Mouse (Mus musculus) adrenal gland, adult 18-20 months (tissue): Measurements from ENCODE around the gene Mybpc2. TPM values are rescaled to one million over a fixed set of nuclear protein-coding genes. Genes with fewer than 3 reads are reported as not detected.

ENCODE experiments used
- DNase-seq, 2 experiments: peaks; one replicate each; pipeline ENCODE4 v3.0.0; 2021 to 2022; ENCODE audit warnings: low spot score in 2 of 2
- long read RNA-seq, 2 experiments: library from polyadenylated mRNA; stranded (forward); transcript quantifications; one replicate each; pipeline ENCODE4 v2.0.0; 2021
- total RNA-seq, 2 experiments: library from RNA; stranded (reverse); gene quantifications; 1 replicate in 1 of 2; 2 replicates in 1 of 2; pipeline ENCODE4 v1.2.3; 2021

Mybpc2 gene
- total RNA-seq, result under 1 TPM in 1 of 2 experiments, not detected in 1; 0.93 TPM
- long read RNA-seq, experiment 1, partial matches to known transcripts, result 0 of 2 reads
- long read RNA-seq, experiment 1, other reads (novel, unspliced or antisense), result 0 of 2 reads
- long read RNA-seq, experiment 2, transcript Mybpc2-201 (28 exons, 3,611 nt), result major isoform, 12 of 14 reads
- long read RNA-seq, experiment 2, partial matches to known transcripts, result 1 of 14 reads
- long read RNA-seq, experiment 2, other reads (novel, unspliced or antisense), result 1 of 14 reads

- DNase-seq, result no peak
Observed at GRCm38 (mm10) chr7:44524502-44524901, at the start of gene Mybpc2. TSS of gene Mybpc2 (minus strand) at chr7:44524656.

GRCm38 (mm10) chr7:44572956-44573484, 48.6 kb upstream of the Mybpc2 start:
- DNase-seq, result no peak

GRCm38 (mm10) chr7:44572213-44572701, 47.8 kb upstream of the Mybpc2 start, which contains the start of gene Napsa:
TSS of gene Napsa (plus strand) at chr7:44572380.
- no peak for DNase-seq

GRCm38 (mm10) chr7:44571811-44572210, 47.4 kb upstream of the Mybpc2 start:
- no peak for DNase-seq

GRCm38 (mm10) chr7:44570989-44571388, 46.5 kb upstream of the Mybpc2 start:
- no peak for DNase-seq

GRCm38 (mm10) chr7:44568803-44569202, 44.3 kb upstream of the Mybpc2 start:
- DNase-seq, result no peak

- DNase-seq, result no peak
Observed at GRCm38 (mm10) chr7:44565414-44565813, 41.0 kb upstream of the Mybpc2 start.

GRCm38 (mm10) chr7:44564486-44564885, 40.0 kb upstream of the Mybpc2 start:
- no peak for DNase-seq

- DNase-seq, result no peak
Observed at GRCm38 (mm10) chr7:44563284-44563683, 38.8 kb upstream of the Mybpc2 start.

GRCm38 (mm10) chr7:44560435-44561400, 36.3 kb upstream of the Mybpc2 start:
- DNase-seq, result peak; percentile 66 to 76

- DNase-seq, result no peak
Observed at GRCm38 (mm10) chr7:44557629-44558028, 33.2 kb upstream of the Mybpc2 start.

GRCm38 (mm10) chr7:44553826-44554225, 29.4 kb upstream of the Mybpc2 start, which contains the start of gene Nr1h2:
TSS of gene Nr1h2 (minus strand) at chr7:44553951.
- DNase-seq, result peak; percentile 91 to 95

- peak; percentile 71 to 81 for DNase-seq
Observed at GRCm38 (mm10) chr7:44553196-44553764, 28.8 kb upstream of the Mybpc2 start.

- DNase-seq, result no peak
Observed at GRCm38 (mm10) chr7:44552141-44552908, 27.9 kb upstream of the Mybpc2 start.

GRCm38 (mm10) chr7:44551731-44552130, 27.3 kb upstream of the Mybpc2 start:
- no peak for DNase-seq

- no peak for DNase-seq
Observed at GRCm38 (mm10) chr7:44551301-44551700, 26.8 kb upstream of the Mybpc2 start.

GRCm38 (mm10) chr7:44550409-44550678, 25.9 kb upstream of the Mybpc2 start:
- no peak for DNase-seq

GRCm38 (mm10) chr7:44549621-44550408, 25.4 kb upstream of the Mybpc2 start:
- no peak for DNase-seq

- peak; percentile 99 for DNase-seq
Observed at GRCm38 (mm10) chr7:44548497-44549087, 24.1 kb upstream of the Mybpc2 start, which contains the start of gene Pold1. TSS of gene Pold1 (minus strand) at chr7:44548849.
